Mouse (Mus musculus) liver, embryonic 14.5 days (tissue): Measurements from ENCODE around the gene Fndc5.

Source experiments
- CTCF ChIP-seq: IDR thresholded peaks from 2 replicates; pipeline ENCODE4 v1.5.1; 2016; ENCODE audit warnings: antibody characterized with exemption, low read depth, control low read depth
- EP300 ChIP-seq: IDR thresholded peaks from 2 replicates; pipeline ENCODE4 v1.6.1; 2016; ENCODE audit warnings: antibody characterized with exemption, low read depth

DNA sequence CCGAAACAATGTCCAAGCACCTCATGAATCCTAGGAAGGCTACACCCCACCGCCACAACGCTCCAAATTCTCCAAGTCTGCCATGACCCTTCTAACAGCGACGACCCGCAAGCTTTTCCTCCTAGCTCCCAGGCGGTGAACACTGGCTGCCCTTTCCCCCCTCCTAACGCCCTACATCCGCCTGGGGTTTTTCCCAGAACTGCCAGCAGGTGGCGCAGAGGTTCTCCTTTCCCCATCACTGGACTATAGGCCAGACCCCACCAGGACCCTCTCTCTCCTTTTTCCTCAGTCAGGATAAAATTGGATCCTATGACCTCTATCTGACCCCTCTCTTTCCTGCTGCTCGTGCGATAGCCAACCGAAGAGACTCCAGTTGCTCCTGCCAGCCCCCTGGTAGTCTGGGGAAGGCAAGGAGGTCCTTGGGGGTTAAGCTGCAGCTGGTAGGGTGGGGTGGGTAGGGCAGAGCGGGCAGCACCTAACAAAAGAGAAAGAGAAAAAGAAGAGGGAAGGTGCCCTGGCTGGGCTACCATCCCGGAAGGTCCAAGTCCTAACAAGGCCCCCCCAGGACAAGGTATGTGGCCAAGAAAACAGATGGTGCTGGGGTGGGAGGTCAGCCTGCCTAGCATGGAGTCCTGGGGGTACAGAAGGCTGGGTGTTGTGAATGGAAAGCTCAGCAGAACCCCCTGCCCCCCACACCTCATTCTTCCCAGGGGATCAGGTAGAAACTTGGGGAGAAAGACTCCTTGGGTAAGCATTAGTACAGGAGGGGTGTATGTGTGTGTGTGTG is 1.8 kb upstream of the Fndc5 start:
- TF ChIP-seq CTCF (peak; percentile 94), EP300 (no peak)
